Comparison of ENCODE assay signal across 8 mouse cellular contexts in genomic region chr13:48732168-48732841, GRCm38 (mm10).
DNase-seq lines count a peak whose midpoint lies in the region; ATAC-seq and TF ChIP-seq lines count a peak whose summit lies in the region.

No protein-coding gene starts in this region.

- peak; percentile 43; the same call in 1 of the 2 replicates for TF ChIP-seq CTCF in bone marrow, adult 2 months (IDR thresholded peaks at IDR 0.05; ENCODE audit: control insufficient read depth, insufficient read depth, low read length)
- peak; percentile 76 for TF ChIP-seq CTCF in liver, embryonic 14.5 days (IDR thresholded peaks at IDR 0.05; ENCODE audit: low read depth)

- peak; percentile 24 for DNase-seq in cerebellum, adult 11 months
- DNase-seq in intestine, embryonic 14.5 days (ENCODE audit: low spot score), result peak; percentile 82
- no peak for DNase-seq in liver, embryonic 14.5 days (ENCODE audit: low read depth in 3 of 3, low spot score in 3 of 3)
- DNase-seq in frontal cortex, postnatal 25 days (ENCODE audit: low spot score in 2 of 2), result no peak

- peaks cover 83% of the 10 kb centered on the region for H3K27me3 ChIP-seq in forebrain, embryonic 12.5 days
- H3K27me3 ChIP-seq in intestine, embryonic 14.5 days (replicated peaks; ENCODE audit: control insufficient read depth, insufficient read depth, low read length), result peaks cover 75% of the 10 kb centered on the region
- peaks cover 38% of the 10 kb centered on the region for H3K27me3 ChIP-seq in liver, embryonic 14.5 days (ENCODE audit: control insufficient read depth, insufficient read depth, low read length)
- peaks cover 62% of the 10 kb centered on the region for H3K27me3 ChIP-seq in neural tube, embryonic 15.5 days (replicated peaks)

- TF ChIP-seq POLR2A in bone marrow, adult 2 months (IDR thresholded peaks at IDR 0.05; ENCODE audit: borderline replicate concordance, control insufficient read depth, low read depth, low read length), result no peak

- no peak overlapping the region for H3K9ac ChIP-seq in forebrain, embryonic 12.5 days
- no peak overlapping the region for H3K9ac ChIP-seq in intestine, embryonic 14.5 days (ENCODE audit: low read length)
- H3K9ac ChIP-seq in liver, embryonic 14.5 days (replicated peaks), result no peak overlapping the region
- H3K9ac ChIP-seq in neural tube, embryonic 15.5 days (replicated peaks), result no peak overlapping the region

- no peaks in the 10 kb centered on the region for H3K4me1 ChIP-seq in bone marrow, adult 2 months (ENCODE audit: control insufficient read depth, insufficient read depth, low read length)
- H3K4me1 ChIP-seq in forebrain, embryonic 12.5 days, result peaks cover 18% of the 10 kb centered on the region
- H3K4me1 ChIP-seq in intestine, embryonic 14.5 days (replicated peaks; ENCODE audit: control insufficient read depth, insufficient read depth, low read length), result peaks cover 12% of the 10 kb centered on the region; the same call in 1 of the 2 replicates
- H3K4me1 ChIP-seq in liver, embryonic 14.5 days (replicated peaks; ENCODE audit: control insufficient read depth in 2 of 2, insufficient read depth in 2 of 2, low read length in 1 of 2), result no peaks in the 10 kb centered on the region; a peak in 1 of 4 replicates
- H3K4me1 ChIP-seq in neural tube, embryonic 15.5 days, result peaks cover 23% of the 10 kb centered on the region

- H3K27ac ChIP-seq in bone marrow, adult 2 months (ENCODE audit: control insufficient read depth, insufficient read depth, low read depth, low read length, poor library complexity), result no peak overlapping the region
- H3K27ac ChIP-seq in forebrain, embryonic 12.5 days, result no peak overlapping the region
- H3K27ac ChIP-seq in intestine, embryonic 14.5 days (ENCODE audit: low read depth), result no peak overlapping the region
- H3K27ac ChIP-seq in liver, embryonic 14.5 days, result no peak overlapping the region
- no peak overlapping the region for H3K27ac ChIP-seq in neural tube, embryonic 15.5 days (replicated peaks)

- H3K4me3 ChIP-seq in bone marrow, adult 2 months (replicated peaks; ENCODE audit: control insufficient read depth, low read depth, low read length), result no peak overlapping the region
- peak overlapping the region; percentile 1; the same call in 1 of the 2 replicates for H3K4me3 ChIP-seq in forebrain, embryonic 12.5 days (replicated peaks)
- H3K4me3 ChIP-seq in intestine, embryonic 14.5 days (ENCODE audit: low read depth, low read length), result peak overlapping the region; percentile 32; the same call in 1 of the 2 replicates
- no peak overlapping the region for H3K4me3 ChIP-seq in liver, embryonic 14.5 days (ENCODE audit: insufficient read depth in 1 of 2, low read depth in 2 of 2, low read length in 2 of 2)
- peak overlapping the region; percentile 14; the same call in 1 of the 2 replicates for H3K4me3 ChIP-seq in neural tube, embryonic 15.5 days (replicated peaks)

- no peaks in the 10 kb centered on the region for H3K36me3 ChIP-seq in forebrain, embryonic 12.5 days (replicated peaks)
- no peaks in the 10 kb centered on the region for H3K36me3 ChIP-seq in intestine, embryonic 14.5 days (ENCODE audit: control insufficient read depth, insufficient read depth, low read length)
- no peaks in the 10 kb centered on the region for H3K36me3 ChIP-seq in liver, embryonic 14.5 days (replicated peaks; ENCODE audit: control insufficient read depth, insufficient read depth, low read depth)
- no peaks in the 10 kb centered on the region for H3K36me3 ChIP-seq in neural tube, embryonic 15.5 days

- H3K4me2 ChIP-seq in forebrain, embryonic 12.5 days, result peak overlapping the region; percentile 2; the same call in 1 of the 2 replicates
- H3K4me2 ChIP-seq in intestine, embryonic 14.5 days (ENCODE audit: low read length), result peak overlapping the region; percentile 63
- no peak overlapping the region for H3K4me2 ChIP-seq in liver, embryonic 14.5 days (ENCODE audit: low read depth)
- peak overlapping the region; percentile 31; the same call in 1 of the 2 replicates for H3K4me2 ChIP-seq in neural tube, embryonic 15.5 days

- no peaks in the 10 kb centered on the region for H3K9me3 ChIP-seq in forebrain, embryonic 12.5 days
- H3K9me3 ChIP-seq in intestine, embryonic 14.5 days (ENCODE audit: control insufficient read depth, low read length), result no peaks in the 10 kb centered on the region
- no peaks in the 10 kb centered on the region for H3K9me3 ChIP-seq in liver, embryonic 14.5 days (ENCODE audit: control insufficient read depth, low read length)
- no peaks in the 10 kb centered on the region for H3K9me3 ChIP-seq in neural tube, embryonic 15.5 days (replicated peaks)

- TF ChIP-seq EP300 in liver, embryonic 14.5 days (IDR thresholded peaks at IDR 0.05; ENCODE audit: low read depth), result no peak

- no peak for ATAC-seq in cerebellum, adult (ENCODE audit: insufficient number of reproducible peaks, low FRiP score, low TSS enrichment)
- peak; percentile 36; the same call in 1 of the 2 replicates for ATAC-seq in forebrain, embryonic 12.5 days (ENCODE audit: low FRiP score)
- ATAC-seq in intestine, embryonic 14.5 days (replicated peaks; ENCODE audit: low FRiP score, low TSS enrichment, low read depth), result peak; percentile 22; the same call in 1 of the 2 replicates
- no peak for ATAC-seq in liver, embryonic 14.5 days (ENCODE audit: insufficient read depth)
- no peak for ATAC-seq in neural tube, embryonic 15.5 days (ENCODE audit: low FRiP score)

- WGBS in bone marrow, adult 2 months, result 6% methylated on average over 29 of the region's 29 CpGs
- WGBS in forebrain, embryonic 12.5 days, result 2% methylated on average over 29 of the region's 29 CpGs
- WGBS in intestine, embryonic 14.5 days, result 4% methylated on average over 29 of the region's 29 CpGs
- 4% methylated on average over 29 of the region's 29 CpGs for WGBS in liver, embryonic 14.5 days (ENCODE audit: insufficient replicate concordance)
- 2% methylated on average over 29 of the region's 29 CpGs for WGBS in neural tube, embryonic 15.5 days

Comparison
In these comparisons a context has a peak if more than half of its experiments do, and no peak if none do; other contexts are left out.
1. DNase-seq: peak in cerebellum, adult 11 months (single experiment) and intestine, embryonic 14.5 days (single experiment); none in liver, embryonic 14.5 days (0 of 3) and frontal cortex, postnatal 25 days (0 of 2).
2. ATAC-seq: peak in forebrain, embryonic 12.5 days (single experiment) and intestine, embryonic 14.5 days (single experiment); none in cerebellum, adult (single experiment), liver, embryonic 14.5 days (single experiment) and neural tube, embryonic 15.5 days (single experiment).
3. H3K4me3 ChIP-seq: peak in forebrain, embryonic 12.5 days (single experiment), intestine, embryonic 14.5 days (single experiment) and neural tube, embryonic 15.5 days (single experiment); none in bone marrow, adult 2 months (single experiment) and liver, embryonic 14.5 days (0 of 2).